Mouse (Mus musculus): ENCODE results near the gene Cacna1f. TPM values are rescaled to one million over a fixed set of nuclear protein-coding genes. Genes with fewer than 3 reads are reported as not detected.

The Cacna1f gene
- polyA plus RNA-seq, 1 experiment = 0.36 TPM

GRCm38 (mm10) chrX:7679405-7680056 lies 72.6 kb downstream of the Cacna1f start:
- TF ChIP-seq POLR2A (IDR thresholded peaks at IDR 0.05; ENCODE audit: borderline replicate concordance, extremely low read depth, insufficient read depth, insufficient read length, poor library complexity, severe bottlenecking) = no peak
- peak; percentile 74 for TF ChIP-seq CTCF (IDR thresholded peaks at IDR 0.05; ENCODE audit: borderline replicate concordance, extremely low read depth, insufficient read depth, insufficient read length)
- peak; percentile 95 for DNase-seq (ENCODE audit: low read depth)

GRCm38 (mm10) chrX:7680057-7680412 lies 73.2 kb downstream of the Cacna1f start:
- no peak for DNase-seq (ENCODE audit: low read depth)
- TF ChIP-seq POLR2A (IDR thresholded peaks at IDR 0.05; ENCODE audit: borderline replicate concordance, extremely low read depth, insufficient read depth, insufficient read length, poor library complexity, severe bottlenecking) (no peak), CTCF (IDR thresholded peaks at IDR 0.05; ENCODE audit: borderline replicate concordance, extremely low read depth, insufficient read depth, insufficient read length) (no peak)

- no peak for DNase-seq (ENCODE audit: low read depth)
- TF ChIP-seq POLR2A (IDR thresholded peaks at IDR 0.05; ENCODE audit: borderline replicate concordance, extremely low read depth, insufficient read depth, insufficient read length, poor library complexity, severe bottlenecking) (no peak), CTCF (IDR thresholded peaks at IDR 0.05; ENCODE audit: borderline replicate concordance, extremely low read depth, insufficient read depth, insufficient read length) (no peak)
Observed at GRCm38 (mm10) chrX:7680864-7681263, 74.0 kb downstream of the Cacna1f start, which contains the start of gene Magix. TSS of gene Magix (minus strand) at chrX:7681251.

Other genes starting within 250 kb of the Cacna1f start
- gene Usp27x, start 231.3 kb upstream of the Cacna1f start, polyA plus RNA-seq (2012; rRNA removed) = 6.0 and 9.4 TPM in 2 replicates
- gene Foxp3, start 33.4 kb upstream of the Cacna1f start, polyA plus RNA-seq (2012; rRNA removed) = 0.07 and 0.13 TPM in 2 replicates
- gene Ppp1r3f, start 32.8 kb upstream of the Cacna1f start, polyA plus RNA-seq (2012; rRNA removed) = 9.6 and 9.8 TPM in 2 replicates
- gene Ccdc22, start 1.6 kb upstream of the Cacna1f start, polyA plus RNA-seq (2012; rRNA removed) = 26.8 and 35.3 TPM in 2 replicates
- 160 and 180 TPM in 2 replicates for gene Syp, start 31.4 kb downstream of the Cacna1f start, polyA plus RNA-seq (2012; rRNA removed)
- gene Prickle3, start 50.2 kb downstream of the Cacna1f start, polyA plus RNA-seq (2012; rRNA removed) = 3.3 and 3.4 TPM in 2 replicates
- 42.9 and 51.1 TPM in 2 replicates for gene Plp2, start 64.3 kb downstream of the Cacna1f start, polyA plus RNA-seq (2012; rRNA removed)
- gene Magix, start 74.2 kb downstream of the Cacna1f start, polyA plus RNA-seq (2012; rRNA removed) = 0.14 and 0.21 TPM in 2 replicates
- 24.5 and 28.2 TPM in 2 replicates for gene Gpkow, start 90.0 kb downstream of the Cacna1f start, polyA plus RNA-seq (2012; rRNA removed)
- 42.1 and 47.1 TPM in 2 replicates for gene Wdr45, start 107.2 kb downstream of the Cacna1f start, polyA plus RNA-seq (2012; rRNA removed)
- 0.33 and 0.63 TPM in 2 replicates for gene Gm45208, start 115.2 kb downstream of the Cacna1f start, polyA plus RNA-seq (2012; rRNA removed)
- gene Praf2, start 121.4 kb downstream of the Cacna1f start, polyA plus RNA-seq (2012; rRNA removed) = 95.6 and 106 TPM in 2 replicates
- gene Ccdc120, start 143.8 kb downstream of the Cacna1f start, polyA plus RNA-seq (2012; rRNA removed) = 86.8 and 89.7 TPM in 2 replicates
- gene Tfe3, start 155.5 kb downstream of the Cacna1f start, polyA plus RNA-seq (2012; rRNA removed) = 14.1 and 22.6 TPM in 2 replicates
- 85.4 and 86.1 TPM in 2 replicates for gene Gripap1, start 182.7 kb downstream of the Cacna1f start, polyA plus RNA-seq (2012; rRNA removed)
- gene Kcnd1, start 215.2 kb downstream of the Cacna1f start, polyA plus RNA-seq (2012; rRNA removed) = 5.7 and 6.2 TPM in 2 replicates
- gene Otud5, start 234.3 kb downstream of the Cacna1f start, polyA plus RNA-seq (2012; rRNA removed) = 42.4 and 56.4 TPM in 2 replicates

Measured in brain, embryonic 14.5 days (tissue).